Mouse (Mus musculus) CH12.LX (cell line): ENCODE data around the gene Myom1.

Source experiments
- CTCF ChIP-seq, 2 experiments: IDR thresholded peaks in 1 of 2; conservative IDR thresholded peaks in 1 of 2; 2 replicates each; pipeline ENCODE4 v1.5.1; 2011 to 2012; ENCODE audit warnings: low read depth in 2 of 2, low read length in 2 of 2, improper control_type of control experiment in 1 of 2, inconsistent platforms in 1 of 2, mild to moderate bottlenecking in 1 of 2, moderate library complexity in 1 of 2
- USF2 ChIP-seq: conservative IDR thresholded peaks from 2 replicates; pipeline ENCODE4 v1.6.1; 2011; ENCODE audit warnings: low read depth, low read length, improper control_type of control experiment
- ZMIZ1 ChIP-seq: IDR thresholded peaks from 2 replicates; pipeline ENCODE4 v1.6.1; 2012; ENCODE audit warnings: low read depth, mild to moderate bottlenecking, inconsistent platforms, low read length, improper control_type of control experiment

DNA sequence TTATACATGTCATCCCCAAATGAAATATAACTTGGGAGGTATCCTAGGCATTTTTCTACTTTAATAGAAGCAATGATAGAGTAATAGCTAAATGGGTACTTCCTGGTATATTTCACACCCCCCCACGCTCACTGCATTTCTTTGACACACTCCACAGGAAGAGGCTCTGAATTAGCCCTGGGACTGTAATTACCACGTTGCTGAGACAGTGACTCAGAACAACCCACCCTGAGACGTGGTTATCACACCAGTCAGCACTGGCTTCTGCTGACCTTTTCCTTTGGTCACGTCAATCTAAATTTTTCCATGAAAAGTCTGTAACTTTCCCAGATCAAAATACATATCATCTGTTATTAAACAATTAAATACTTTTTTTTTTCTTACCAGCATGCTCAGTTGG lies 72.0 kb downstream of the Myom1 start:
- no peak for TF ChIP-seq CTCF (conservative IDR thresholded peaks at IDR 0.05 in 1 of 2, IDR thresholded peaks at IDR 0.05 in 1 of 2; ENCODE audit: low read depth in 2 of 2, low read length in 2 of 2)
- TF ChIP-seq USF2, result no peak
- TF ChIP-seq ZMIZ1, result no peak
